Comparison of ENCODE assay signal across 30 mouse cellular contexts in the genomic region with DNA sequence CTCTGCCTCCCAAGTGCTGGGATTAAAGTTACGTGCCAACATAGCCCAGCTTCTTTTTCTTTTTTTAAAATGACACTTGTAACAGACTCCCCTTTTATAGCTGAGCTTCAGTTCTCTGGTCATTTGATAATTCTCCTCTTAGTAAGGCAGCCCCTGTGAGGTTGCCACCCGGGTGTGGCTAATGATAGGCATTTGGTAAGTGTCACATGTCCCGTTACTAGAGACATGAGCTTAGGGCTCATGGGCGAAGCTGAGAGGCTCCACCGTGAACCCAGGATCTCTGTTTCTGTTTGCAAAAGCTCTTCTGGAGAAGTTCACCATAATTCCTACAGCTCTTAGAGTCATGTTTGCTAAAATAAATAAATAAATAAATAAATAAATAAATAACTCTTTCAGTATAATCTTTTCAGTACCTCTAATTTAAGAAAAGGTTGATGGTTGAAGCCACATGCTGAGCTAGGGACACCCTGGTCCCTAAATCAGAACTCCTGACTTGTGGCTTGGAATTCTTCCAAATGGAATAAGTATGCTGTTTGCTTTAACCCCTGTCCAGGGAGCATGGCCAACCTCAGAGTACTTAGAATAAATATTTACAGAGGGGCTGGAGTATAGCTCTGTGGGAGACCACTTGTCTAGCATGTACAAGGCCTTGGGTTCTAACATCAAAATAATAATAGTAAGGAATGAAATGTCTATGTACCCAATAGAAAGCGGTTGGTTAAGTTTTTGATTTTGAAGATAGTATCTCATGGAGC. TPM values are rescaled to one million over a fixed set of nuclear protein-coding genes. Genes with fewer than 3 reads are reported as not detected.
DNase-seq lines count a peak whose midpoint lies in the region; ATAC-seq and TF ChIP-seq lines count a peak whose summit lies in the region.
"Had no signal": no experiment of that assay in that cellular context is flagged by ENCODE, and none has a peak within 500 bp of the region (broad histone marks: within the 10 kb centered on the region; RNA-seq: fewer than 3 reads in every experiment).

No protein-coding gene starts in this region.

- H3K4me2 ChIP-seq in kidney, postnatal 0 days (ENCODE audit: low read length): no peak overlapping the region
- H3K4me2 ChIP-seq: embryonic facial prominence, embryonic 13.5 days; forebrain, embryonic 15.5 days; heart, embryonic 15.5 days; midbrain, embryonic 13.5 days; neural tube, embryonic 15.5 days had no signal

- H3K27me3 ChIP-seq in kidney, postnatal 0 days (ENCODE audit: insufficient read depth, low read length): no peaks in the 10 kb centered on the region
- no peaks in the 10 kb centered on the region for H3K27me3 ChIP-seq in kidney, adult 2 months (replicated peaks; ENCODE audit: control insufficient read depth, insufficient read depth, low read length)
- H3K27me3 ChIP-seq: embryonic facial prominence, embryonic 13.5 days; forebrain, embryonic 15.5 days; heart, embryonic 15.5 days; midbrain, embryonic 13.5 days; neural tube, embryonic 15.5 days; Patski had no signal

- no peak overlapping the region for H3K9ac ChIP-seq in kidney, postnatal 0 days (ENCODE audit: low read depth, low read length)
- H3K9ac ChIP-seq: embryonic facial prominence, embryonic 13.5 days; forebrain, embryonic 15.5 days; heart, embryonic 15.5 days; liver, embryonic 14.5 days; midbrain, embryonic 13.5 days; neural tube, embryonic 15.5 days had no signal

- no peaks in the 10 kb centered on the region for H3K9me3 ChIP-seq in kidney, postnatal 0 days (replicated peaks; ENCODE audit: low read length)
- H3K9me3 ChIP-seq: embryonic facial prominence, embryonic 13.5 days; forebrain, embryonic 10.5 days; forebrain, embryonic 15.5 days; heart, embryonic 10.5 days; heart, embryonic 15.5 days; megakaryocyte, embryonic 14.5 days; midbrain, embryonic 13.5 days; neural tube, embryonic 15.5 days had no signal

- DNase-seq in kidney, postnatal 0 days (ENCODE audit: low spot score): peak; percentile 46
- DNase-seq in kidney, adult 2 months: no peak
- DNase-seq in lung, adult 18-20 months: peak; percentile 20 to 29
- no peak for DNase-seq in lung, adult 2 months
- peak; percentile 31 for DNase-seq in adipocyte (ENCODE audit: low spot score)
- no peak for DNase-seq in spleen, adult 18-20 months
- DNase-seq: adrenal gland, postnatal 25 days; cerebellum, adult 18-20 months; cerebellum, postnatal 10 days; gastrocnemius, postnatal 25 days; kidney, adult 9 months; kidney, postnatal 14 days; layer of hippocampus, adult 9-11 months; retina, postnatal 1 day; right cerebral cortex, postnatal 14 days; thymus, adult 18-20 months; thymus, postnatal 25 days had no signal

- no peak overlapping the region for H3K27ac ChIP-seq in kidney, postnatal 0 days
- H3K27ac ChIP-seq in kidney, adult 2 months (ENCODE audit: insufficient read depth, low read depth, low read length): no peak overlapping the region
- H3K27ac ChIP-seq: embryonic facial prominence, embryonic 13.5 days; forebrain, embryonic 10.5 days; forebrain, embryonic 15.5 days; heart, embryonic 10.5 days; heart, embryonic 15.5 days; liver, embryonic 14.5 days; midbrain, embryonic 13.5 days; neural tube, embryonic 15.5 days had no signal

- TF ChIP-seq POLR2A in kidney, adult 2 months (IDR thresholded peaks at IDR 0.05; ENCODE audit: low read depth, low read length): no peak
- no peak for TF ChIP-seq POLR2A in lung, adult 2 months (IDR thresholded peaks at IDR 0.05; ENCODE audit: borderline replicate concordance, extremely low read depth, low read depth, low read length)

- TF ChIP-seq CTCF in kidney, postnatal 0 days (IDR thresholded peaks at IDR 0.05; ENCODE audit: low read depth): no peak
- TF ChIP-seq CTCF in kidney, adult 2 months (conservative IDR thresholded peaks at IDR 0.05; ENCODE audit: insufficient read depth, insufficient read length, low read depth, low read length): no peak
- TF ChIP-seq CTCF in lung, adult 2 months (IDR thresholded peaks at IDR 0.05; ENCODE audit: insufficient read depth, low read length): no peak

- no peak overlapping the region for H3K4me3 ChIP-seq in kidney, postnatal 0 days (replicated peaks; ENCODE audit: low read depth, low read length)
- no peak overlapping the region for H3K4me3 ChIP-seq in kidney, adult 2 months (ENCODE audit: insufficient read depth, low read depth, low read length)
- no peak overlapping the region for H3K4me3 ChIP-seq in lung, adult 2 months (replicated peaks; ENCODE audit: extremely low read depth, low read depth, low read length)
- H3K4me3 ChIP-seq: embryonic facial prominence, embryonic 13.5 days; forebrain, embryonic 10.5 days; forebrain, embryonic 15.5 days; heart, embryonic 10.5 days; heart, embryonic 15.5 days; megakaryocyte, embryonic 14.5 days; midbrain, embryonic 13.5 days; neural tube, embryonic 15.5 days had no signal

- ATAC-seq in kidney, postnatal 0 days (replicated peaks; ENCODE audit: low FRiP score, low read depth): no peak
- ATAC-seq in megakaryocyte-erythroid progenitor cell, adult 5-6 weeks (replicated peaks; ENCODE audit: low FRiP score, low TSS enrichment, poor library complexity, severe bottlenecking): peak; percentile 54; the same call in 1 of the 2 replicates
- ATAC-seq: forebrain, embryonic 15.5 days; hindbrain, embryonic 16.5 days; midbrain, embryonic 13.5 days; Patski had no signal

- 69% methylated on average over 6 of the region's 6 CpGs for WGBS in kidney, postnatal 0 days
- WGBS in kidney, adult 2 months: 87% methylated on average over 6 of the region's 6 CpGs
- WGBS in lung, adult 2 months: 67% methylated on average over 6 of the region's 6 CpGs

- H3K36me3 ChIP-seq in kidney, postnatal 0 days (ENCODE audit: insufficient read depth, low read length): no peaks in the 10 kb centered on the region
- no peaks in the 10 kb centered on the region for H3K36me3 ChIP-seq in kidney, adult 2 months (ENCODE audit: control insufficient read depth, insufficient read depth, low read length)
- H3K36me3 ChIP-seq: embryonic facial prominence, embryonic 13.5 days; forebrain, embryonic 10.5 days; forebrain, embryonic 15.5 days; heart, embryonic 10.5 days; heart, embryonic 15.5 days; midbrain, embryonic 13.5 days; neural tube, embryonic 15.5 days had no signal

- peaks cover 3% of the 10 kb centered on the region; the same call in 1 of the 2 replicates for H3K4me1 ChIP-seq in kidney, postnatal 0 days (replicated peaks; ENCODE audit: insufficient read depth, low read length)
- no peaks in the 10 kb centered on the region for H3K4me1 ChIP-seq in kidney, adult 2 months (ENCODE audit: control insufficient read depth, insufficient read depth, low read length)
- peaks cover 6% of the 10 kb centered on the region for H3K4me1 ChIP-seq in lung, adult 2 months (ENCODE audit: control insufficient read depth, insufficient read depth, low read length)

RNA-seq across cellular contexts. Expression of gene Galm, which starts 16.4 kb away (rescaled TPM):
- 25.4 and 29.7 TPM in 2 replicates for polyA plus RNA-seq in kidney, postnatal 0 days (2015; fragmentation: Nextera tagmentation; extraction: Ambion mirVana)
- polyA plus RNA-seq in kidney, adult 2 months (2012; rRNA removed): 115 and 124 TPM in 2 replicates
- 3.8 and 7.6 TPM in 2 replicates for polyA plus RNA-seq in lung, adult 2 months (2012; rRNA removed)
- total RNA-seq in megakaryocyte-erythroid progenitor cell, adult 5-6 weeks (2014; fragmentation: Nextera tagmentation): 2.3 and 3.9 TPM in 2 replicates
- 3.0 and 4.2 TPM in 2 replicates for total RNA-seq in megakaryocyte-erythroid progenitor cell, adult 5-6 weeks (2017)
- total RNA-seq: MEL had no signal

Comparison
In these comparisons a context has a peak if more than half of its experiments do, and no peak if none do; other contexts are left out.
1. DNase-seq: peak in kidney, postnatal 0 days (single experiment), lung, adult 18-20 months (2 of 2) and adipocyte (single experiment); none in kidney, adult 2 months (single experiment), lung, adult 2 months (single experiment) and spleen, adult 18-20 months (0 of 2).